Mouse (Mus musculus): ENCODE results near the gene Enkd1. TPM values are rescaled to one million over a fixed set of nuclear protein-coding genes. Genes with fewer than 3 reads are reported as not detected.

Enkd1 gene
- polyA plus RNA-seq (2016; fragmentation: Nextera tagmentation; extraction: Ambion mirVana) = 22.4 and 23.6 TPM in 2 replicates

- peak within 1 kb of the TSS; percentile 95 for H3K4me2 ChIP-seq (replicated peaks)
- peak within 1 kb of the TSS; percentile 18; the same call in 1 of the 2 replicates for H3K27ac ChIP-seq
- H3K36me3 ChIP-seq = peaks cover 17% of the 10 kb centered on the region
- peaks cover 21% of the 10 kb centered on the region for H3K4me1 ChIP-seq
- peak within 1 kb of the TSS; percentile 69 for H3K4me3 ChIP-seq
- under 1% methylated on average over 55 of the region's 55 CpGs for WGBS
- H3K9ac ChIP-seq = peak within 1 kb of the TSS; percentile 74
- H3K27me3 ChIP-seq = no peaks in the 10 kb centered on the region
- ATAC-seq (ENCODE audit: low FRiP score) = peak; percentile 80
- H3K9me3 ChIP-seq (replicated peaks) = no peaks in the 10 kb centered on the region
Observed at GRCm38 (mm10) chr8:105707498-105708403, at the start of gene Enkd1, which contains the start of gene 4933405L10Rik. TSS of gene Enkd1 (minus strand) at chr8:105708210. TSS of gene 4933405L10Rik (plus strand) at chr8:105707655.

- no peaks in the 10 kb centered on the region for H3K27me3 ChIP-seq
- H3K9me3 ChIP-seq (replicated peaks) = no peaks in the 10 kb centered on the region
- H3K4me3 ChIP-seq = no peak overlapping the region
- WGBS = 87% methylated on average over 2 of the region's 2 CpGs
- peaks cover 35% of the 10 kb centered on the region for H3K4me1 ChIP-seq
- H3K4me2 ChIP-seq (replicated peaks) = no peak overlapping the region
- no peak overlapping the region for H3K9ac ChIP-seq
- no peak for ATAC-seq (ENCODE audit: low FRiP score)
- no peak overlapping the region for H3K27ac ChIP-seq
- no peaks in the 10 kb centered on the region for H3K36me3 ChIP-seq
Observed at GRCm38 (mm10) chr8:105754688-105755087, 46.7 kb upstream of the Enkd1 start.

- H3K9me3 ChIP-seq (replicated peaks) = no peaks in the 10 kb centered on the region
- H3K36me3 ChIP-seq = no peaks in the 10 kb centered on the region
- H3K27me3 ChIP-seq = no peaks in the 10 kb centered on the region
- WGBS = 89% methylated on average over 2 of the region's 2 CpGs
- no peak for ATAC-seq (ENCODE audit: low FRiP score)
- no peak overlapping the region for H3K4me2 ChIP-seq (replicated peaks)
- H3K9ac ChIP-seq = no peak overlapping the region
- peaks cover 34% of the 10 kb centered on the region for H3K4me1 ChIP-seq
- no peak overlapping the region for H3K27ac ChIP-seq
- H3K4me3 ChIP-seq = no peak overlapping the region
Observed at GRCm38 (mm10) chr8:105753916-105754315, 45.9 kb upstream of the Enkd1 start.

GRCm38 (mm10) chr8:105750606-105751005 lies 42.6 kb upstream of the Enkd1 start:
- ATAC-seq (ENCODE audit: low FRiP score) = peak; percentile 52; the same call in 1 of the 2 replicates
- Histone ChIP-seq H3K36me3 (no peaks in the 10 kb centered on the region), H3K27ac (0 out of 2 replicates have a peak overlapping the region, but pooled peaks have one; percentile 35), H3K4me2 (replicated peaks) (peak overlapping the region; percentile 30), H3K4me1 (peaks cover 25% of the 10 kb centered on the region), H3K9me3 (replicated peaks) (no peaks in the 10 kb centered on the region), H3K4me3 (no peak overlapping the region), H3K9ac (no peak overlapping the region), H3K27me3 (no peaks in the 10 kb centered on the region)
- 12% methylated on average over 11 of the region's 11 CpGs for WGBS

- Histone ChIP-seq H3K9me3 (replicated peaks) (no peaks in the 10 kb centered on the region), H3K4me3 (no peak overlapping the region), H3K27me3 (no peaks in the 10 kb centered on the region), H3K36me3 (no peaks in the 10 kb centered on the region), H3K4me1 (no peaks in the 10 kb centered on the region), H3K9ac (no peak overlapping the region), H3K4me2 (replicated peaks) (no peak overlapping the region), H3K27ac (no peak overlapping the region)
- no peak for ATAC-seq (ENCODE audit: low FRiP score)
- WGBS = 82% methylated on average over 4 of the region's 4 CpGs
Observed at GRCm38 (mm10) chr8:105743301-105743700, 35.3 kb upstream of the Enkd1 start.

GRCm38 (mm10) chr8:105739216-105739615 lies 31.2 kb upstream of the Enkd1 start:
- no peaks in the 10 kb centered on the region for H3K4me1 ChIP-seq
- 95% methylated on average over 5 of the region's 5 CpGs for WGBS
- H3K27me3 ChIP-seq = no peaks in the 10 kb centered on the region
- H3K27ac ChIP-seq = no peak overlapping the region
- no peak overlapping the region for H3K4me3 ChIP-seq
- H3K4me2 ChIP-seq (replicated peaks) = no peak overlapping the region
- 0 out of 2 replicates have a peak, but pooled peaks cover 4% of the 10 kb centered on the region for H3K36me3 ChIP-seq
- no peaks in the 10 kb centered on the region for H3K9me3 ChIP-seq (replicated peaks)
- no peak overlapping the region for H3K9ac ChIP-seq
- ATAC-seq (ENCODE audit: low FRiP score) = no peak

GRCm38 (mm10) chr8:105732186-105732585 lies 24.2 kb upstream of the Enkd1 start:
- Histone ChIP-seq H3K4me1 (no peaks in the 10 kb centered on the region), H3K4me2 (replicated peaks) (no peak overlapping the region), H3K9me3 (replicated peaks) (no peaks in the 10 kb centered on the region), H3K4me3 (no peak overlapping the region), H3K27me3 (no peaks in the 10 kb centered on the region), H3K27ac (no peak overlapping the region), H3K9ac (no peak overlapping the region), H3K36me3 (peaks cover 16% of the 10 kb centered on the region)
- WGBS = 95% methylated on average over 5 of the region's 5 CpGs
- no peak for ATAC-seq (ENCODE audit: low FRiP score)

GRCm38 (mm10) chr8:105727397-105728124 lies 19.6 kb upstream of the Enkd1 start:
- H3K4me1 ChIP-seq = no peaks in the 10 kb centered on the region
- WGBS = 85% methylated on average over 18 of the region's 18 CpGs
- no peak overlapping the region for H3K9ac ChIP-seq

GRCm38 (mm10) chr8:105725726-105726125 lies 17.7 kb upstream of the Enkd1 start:
- peaks cover 47% of the 10 kb centered on the region for H3K36me3 ChIP-seq

More at GRCm38 (mm10) chr8:105727397-105728124, 19.6 kb upstream of the Enkd1 start:
- Histone ChIP-seq H3K36me3 (peaks cover 43% of the 10 kb centered on the region), H3K4me2 (replicated peaks) (no peak overlapping the region), H3K4me3 (no peak overlapping the region), H3K9me3 (replicated peaks) (no peaks in the 10 kb centered on the region), H3K27me3 (no peaks in the 10 kb centered on the region), H3K27ac (no peak overlapping the region)
- no peak for ATAC-seq (ENCODE audit: low FRiP score)

GRCm38 (mm10) chr8:105722861-105723260 lies 14.9 kb upstream of the Enkd1 start:
- Histone ChIP-seq H3K4me2 (replicated peaks) (no peak overlapping the region), H3K9ac (no peak overlapping the region), H3K4me1 (no peaks in the 10 kb centered on the region), H3K36me3 (peaks cover 42% of the 10 kb centered on the region), H3K4me3 (no peak overlapping the region), H3K27me3 (no peaks in the 10 kb centered on the region), H3K9me3 (replicated peaks) (no peaks in the 10 kb centered on the region), H3K27ac (no peak overlapping the region)
- 93% methylated on average over 9 of the region's 9 CpGs for WGBS
- no peak for ATAC-seq (ENCODE audit: low FRiP score)

More at GRCm38 (mm10) chr8:105725726-105726125, 17.7 kb upstream of the Enkd1 start:
- 84% methylated on average over 5 of the region's 5 CpGs for WGBS
- H3K4me2 ChIP-seq (replicated peaks) = no peak overlapping the region
- H3K27me3 ChIP-seq = no peaks in the 10 kb centered on the region
- H3K4me1 ChIP-seq = no peaks in the 10 kb centered on the region
- no peak for ATAC-seq (ENCODE audit: low FRiP score)
- no peak overlapping the region for H3K4me3 ChIP-seq
- no peak overlapping the region for H3K9ac ChIP-seq
- H3K9me3 ChIP-seq (replicated peaks) = no peaks in the 10 kb centered on the region
- no peak overlapping the region for H3K27ac ChIP-seq

- Histone ChIP-seq H3K27me3 (no peaks in the 10 kb centered on the region), H3K27ac (no peak overlapping the region), H3K9me3 (replicated peaks) (no peaks in the 10 kb centered on the region), H3K9ac (no peak overlapping the region), H3K4me3 (no peak overlapping the region), H3K4me2 (replicated peaks) (no peak overlapping the region), H3K36me3 (peaks cover 44% of the 10 kb centered on the region), H3K4me1 (no peaks in the 10 kb centered on the region)
- ATAC-seq (ENCODE audit: low FRiP score) = no peak
- WGBS = 87% methylated on average over 4 of the region's 4 CpGs
Observed at GRCm38 (mm10) chr8:105719637-105720036, 11.6 kb upstream of the Enkd1 start.

GRCm38 (mm10) chr8:105716302-105716945 lies 8.4 kb upstream of the Enkd1 start:
- Histone ChIP-seq H3K4me2 (replicated peaks) (no peak overlapping the region), H3K36me3 (peaks cover 28% of the 10 kb centered on the region), H3K27ac (no peak overlapping the region), H3K4me3 (no peak overlapping the region), H3K9ac (no peak overlapping the region), H3K4me1 (no peaks in the 10 kb centered on the region), H3K9me3 (replicated peaks) (no peaks in the 10 kb centered on the region), H3K27me3 (no peaks in the 10 kb centered on the region)
- WGBS = 94% methylated on average over 15 of the region's 15 CpGs
- no peak for ATAC-seq (ENCODE audit: low FRiP score)

Measured in hindbrain, embryonic 12.5 days (tissue).